Mouse (Mus musculus) forebrain, embryonic 16.5 days (tissue): ENCODE results near the gene Med13l. TPM values are rescaled to one million over a fixed set of nuclear protein-coding genes. Genes with fewer than 3 reads are reported as not detected.

Experiments
- ATAC-seq: fragments of 200-750 bp; cut with Nextera tagmentation; 2 replicates; pipeline ENCODE4 v1.8.0; 2017; ENCODE audit warnings: mild to moderate bottlenecking, moderate library complexity
- H3K27ac ChIP-seq: fragments of 300-500 bp; sonication (generic); 2 replicates; pipeline ENCODE4 v1.5.1; 2014; ENCODE audit warnings: low read length, control low read depth
- H3K27me3 ChIP-seq: fragments of 300-500 bp; sonication (generic); replicated peaks from 2 replicates; pipeline ENCODE4 v1.6.1; 2014; ENCODE audit warnings: low read length; ENCODE audit not compliant: control insufficient read depth, insufficient read depth
- H3K36me3 ChIP-seq: fragments of 300-500 bp; sonication (generic); 2 replicates; pipeline ENCODE4 v1.6.1; 2014; ENCODE audit not compliant: control insufficient read depth, insufficient read depth
- H3K4me1 ChIP-seq: fragments of 300-500 bp; sonication (generic); replicated peaks from 2 replicates; pipeline ENCODE4 v1.6.1; 2014; ENCODE audit warnings: low read length; ENCODE audit not compliant: control insufficient read depth, insufficient read depth
- H3K4me2 ChIP-seq: fragments of 300-500 bp; sonication (generic); 2 replicates; pipeline ENCODE4 v1.6.1; 2014; ENCODE audit warnings: mild to moderate bottlenecking, low read length, control low read depth
- H3K4me3 ChIP-seq: fragments of 300-500 bp; sonication (generic); replicated peaks from 2 replicates; pipeline ENCODE4 v1.5.1; 2014; ENCODE audit warnings: mild to moderate bottlenecking, low read length, control low read depth
- H3K9ac ChIP-seq: fragments of 300-500 bp; sonication (generic); replicated peaks from 2 replicates; pipeline ENCODE4 v1.6.1; 2014; ENCODE audit warnings: low read depth, low read length, control low read depth
- H3K9me3 ChIP-seq: fragments of 300-500 bp; sonication (generic); 2 replicates; pipeline ENCODE4 v1.6.1; 2016; ENCODE audit warnings: low read length; ENCODE audit not compliant: control insufficient read depth
- WGBS: fragments of 180-500 bp; shearing (Covaris S2); extraction: QIAGEN DNeasy Blood & Tissue Kit; methylation state at CpG from one replicate; pipeline ENCODE4 v1.1.7; 2014; 5-methylcytosine and 5-hydroxymethylcytosine counted together
- polyA plus RNA-seq: library from polyadenylated mRNA; unstranded; fragments of >200 nt; fragmentation: Nextera tagmentation; extraction: Ambion mirVana; gene quantifications from 2 replicates; pipeline ENCODE4 v1.2.1, GENCODE M21; 2015

Gene Med13l
- polyA plus RNA-seq, 1 experiment from 2014 or later = 24.9 TPM

DNA sequence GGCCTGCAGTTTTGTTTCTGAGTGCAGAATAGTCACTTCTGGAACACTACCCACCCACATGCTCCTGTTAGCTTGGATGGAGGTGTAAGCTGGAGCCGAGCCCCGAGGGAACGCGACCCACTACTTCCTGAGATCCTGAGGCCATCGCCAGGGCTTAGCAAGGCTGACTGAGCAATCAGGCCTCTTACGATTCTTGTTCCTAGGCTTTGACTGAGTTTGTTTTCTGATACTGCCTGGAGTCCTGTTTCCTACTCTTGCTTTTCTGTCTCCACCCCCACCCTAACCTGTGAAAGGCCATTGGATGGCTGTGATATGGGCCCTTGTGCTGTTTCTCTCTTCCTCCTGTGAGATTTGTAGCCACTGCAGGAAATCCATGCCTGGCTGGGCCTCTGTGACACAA lies 3.1 kb downstream of the Med13l start:
- ATAC-seq = no peak
- Histone ChIP-seq H3K4me1 (peaks cover 53% of the 10 kb centered on the region), H3K4me2 (peak overlapping the region; percentile 35), H3K4me3 (0 out of 2 replicates have a peak overlapping the region, but pooled peaks have one; percentile 7), H3K9me3 (no peaks in the 10 kb centered on the region), H3K36me3 (no peaks in the 10 kb centered on the region), H3K27ac (no peak overlapping the region), H3K27me3 (no peaks in the 10 kb centered on the region), H3K9ac (no peak overlapping the region)
- 34% methylated on average over 6 of the region's 6 CpGs for WGBS

DNA sequence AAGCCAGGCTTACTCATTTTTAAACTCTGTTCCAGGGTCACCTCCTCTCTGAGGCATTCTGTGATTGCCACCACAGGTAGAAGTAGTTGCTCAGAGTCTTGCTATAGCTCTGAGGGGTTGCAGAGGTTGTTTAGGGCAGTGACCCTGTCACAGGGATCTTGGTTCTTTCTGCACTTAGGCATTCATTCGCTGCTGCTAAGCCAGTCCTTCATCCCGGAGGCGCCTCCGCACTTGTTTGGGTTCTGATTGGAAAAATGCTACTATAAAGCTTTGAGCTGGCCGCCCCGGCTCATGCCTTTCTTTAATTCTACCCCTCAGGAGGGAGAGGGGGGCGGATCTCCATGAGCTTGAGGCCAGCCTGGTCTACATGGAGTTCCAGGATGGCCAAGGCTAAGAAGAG lies 6.9 kb downstream of the Med13l start:
- H3K4me2 ChIP-seq = no peak overlapping the region
- ATAC-seq = no peak
- H3K36me3 ChIP-seq = no peaks in the 10 kb centered on the region
- H3K9me3 ChIP-seq = no peaks in the 10 kb centered on the region
- H3K27ac ChIP-seq = no peak overlapping the region
- WGBS = 16% methylated on average over 7 of the region's 7 CpGs
- H3K9ac ChIP-seq = no peak overlapping the region
- H3K4me1 ChIP-seq = peaks cover 77% of the 10 kb centered on the region
- no peaks in the 10 kb centered on the region for H3K27me3 ChIP-seq
- H3K4me3 ChIP-seq = no peak overlapping the region

DNA sequence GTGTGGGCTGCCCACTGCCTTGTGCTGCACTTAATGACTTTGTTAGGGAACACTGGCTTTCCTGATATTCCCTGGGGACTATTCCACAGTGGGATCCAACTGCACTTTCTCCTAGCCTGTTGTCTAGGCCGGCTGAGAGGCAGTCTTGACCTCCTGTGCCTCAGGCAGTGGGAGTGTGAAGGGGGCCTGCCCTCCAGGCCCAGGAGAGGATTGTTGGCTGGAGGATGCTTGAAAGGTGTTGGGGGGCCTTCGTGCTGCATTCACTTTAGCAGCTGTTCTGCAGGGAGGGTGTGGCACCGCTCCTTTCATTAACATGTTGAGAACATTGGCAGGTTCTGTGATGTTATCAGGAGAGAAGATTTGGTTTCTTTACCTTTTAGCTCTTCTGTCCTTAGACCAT lies 8.5 kb downstream of the Med13l start:
- Histone ChIP-seq H3K4me2 (no peak overlapping the region), H3K9ac (no peak overlapping the region), H3K4me3 (no peak overlapping the region), H3K9me3 (no peaks in the 10 kb centered on the region), H3K27ac (no peak overlapping the region), H3K4me1 (peaks cover 70% of the 10 kb centered on the region), H3K36me3 (no peaks in the 10 kb centered on the region), H3K27me3 (no peaks in the 10 kb centered on the region)
- no peak for ATAC-seq
- WGBS = 36% methylated on average over 3 of the region's 3 CpGs

DNA sequence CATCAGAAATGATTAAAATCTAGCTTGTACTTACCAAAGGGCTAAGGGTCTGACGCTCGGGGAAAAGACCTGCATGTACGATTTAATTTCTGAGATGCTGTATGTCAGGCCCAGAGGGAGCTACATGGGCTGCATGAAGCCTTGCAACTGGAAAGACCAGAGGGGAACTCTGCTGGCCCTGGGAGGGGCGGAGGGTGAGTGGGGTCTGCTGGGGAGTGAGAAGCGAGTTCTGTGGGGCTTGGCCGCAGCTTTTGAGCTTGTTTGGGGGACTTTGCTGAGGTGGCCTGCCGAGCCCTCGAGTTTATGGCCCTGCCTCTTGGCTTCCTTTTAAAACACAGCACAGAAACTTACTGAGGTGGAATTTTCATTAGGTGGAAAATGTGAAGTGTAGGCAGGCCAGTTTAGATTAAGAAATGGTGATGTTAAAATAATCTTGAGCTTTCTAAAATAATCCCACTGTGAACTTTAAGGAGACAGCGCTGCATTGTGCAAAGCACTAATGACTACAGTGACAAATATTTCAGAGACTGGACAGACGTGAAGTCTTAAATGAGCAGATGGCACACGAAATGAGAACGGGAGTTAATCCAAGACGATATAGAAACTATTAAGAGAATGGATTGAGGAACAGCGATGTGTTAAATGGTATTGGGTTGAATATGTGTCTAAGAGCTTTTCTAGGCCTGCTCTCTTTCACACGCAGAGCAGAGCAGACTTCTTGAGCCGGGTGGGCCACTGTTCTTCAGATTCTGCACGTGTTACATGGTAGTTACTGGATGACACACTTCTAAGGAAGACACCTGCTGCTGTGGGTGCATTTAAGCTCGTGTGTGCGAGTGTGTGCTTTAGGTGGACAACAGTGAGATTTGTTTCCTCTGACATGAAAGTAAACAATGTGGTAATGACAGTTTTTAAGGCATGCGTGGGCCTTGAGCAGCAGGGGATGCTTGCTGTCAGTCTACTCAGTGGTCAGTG lies 9.4 kb downstream of the Med13l start:
- Histone ChIP-seq H3K9me3 (no peaks in the 10 kb centered on the region), H3K36me3 (no peaks in the 10 kb centered on the region), H3K4me3 (no peak overlapping the region), H3K4me2 (no peak overlapping the region), H3K4me1 (peaks cover 70% of the 10 kb centered on the region), H3K9ac (0 out of 2 replicates have a peak overlapping the region, but pooled peaks have one; percentile 11), H3K27ac (peak overlapping the region; percentile 61), H3K27me3 (no peaks in the 10 kb centered on the region)
- ATAC-seq = peak; percentile 40; the same call in 1 of the 2 replicates
- WGBS = 37% methylated on average over 20 of the region's 20 CpGs

DNA sequence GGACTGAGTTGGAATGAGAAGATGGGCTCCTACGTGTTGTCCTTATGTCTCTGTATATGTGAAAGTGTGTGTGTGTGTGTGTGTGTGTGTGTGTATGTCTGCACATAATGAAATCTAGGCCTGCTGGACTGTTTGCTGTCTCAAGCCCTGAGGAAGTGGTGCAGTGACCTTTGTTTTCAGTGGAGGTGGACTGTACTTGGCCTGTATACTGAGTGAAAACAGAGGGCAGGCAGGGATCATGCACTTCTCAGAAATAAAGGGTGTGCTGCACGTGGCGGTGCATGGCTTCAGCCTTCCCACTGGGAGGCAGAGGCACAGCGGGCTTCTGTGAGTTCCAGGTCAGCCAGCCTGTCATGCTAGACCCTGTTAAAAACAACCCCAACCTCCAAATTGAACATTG lies 11.0 kb downstream of the Med13l start:
- H3K36me3 ChIP-seq = no peaks in the 10 kb centered on the region
- no peak overlapping the region for H3K9ac ChIP-seq
- no peaks in the 10 kb centered on the region for H3K9me3 ChIP-seq
- H3K4me3 ChIP-seq = no peak overlapping the region
- no peak for ATAC-seq
- no peak overlapping the region for H3K4me2 ChIP-seq
- WGBS = 65% methylated on average over 4 of the region's 4 CpGs
- H3K27me3 ChIP-seq = no peaks in the 10 kb centered on the region
- peaks cover 72% of the 10 kb centered on the region for H3K4me1 ChIP-seq
- H3K27ac ChIP-seq = no peak overlapping the region

DNA sequence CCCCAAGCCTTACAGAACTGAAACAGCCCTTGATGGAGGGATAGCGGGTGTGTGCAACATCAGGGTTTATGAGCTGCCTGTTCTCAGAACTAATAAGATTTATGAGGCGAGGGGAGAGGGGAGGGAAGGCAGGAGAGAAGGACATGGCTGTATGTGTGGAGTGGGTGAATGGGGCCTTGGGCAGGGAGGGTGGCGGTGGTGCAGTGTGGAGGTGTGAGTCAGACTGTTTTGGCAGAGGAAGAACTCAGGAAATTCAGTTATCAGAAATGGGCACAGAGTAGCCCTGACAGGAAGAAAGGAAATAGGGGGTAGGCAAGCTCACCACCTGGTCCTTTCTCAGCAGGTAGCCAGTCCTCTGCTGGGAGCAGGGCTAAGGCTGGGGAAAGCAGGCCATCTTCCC lies 13.8 kb downstream of the Med13l start:
- Histone ChIP-seq H3K4me2 (no peak overlapping the region), H3K27ac (no peak overlapping the region), H3K4me3 (no peak overlapping the region), H3K4me1 (peaks cover 57% of the 10 kb centered on the region), H3K9ac (no peak overlapping the region), H3K27me3 (no peaks in the 10 kb centered on the region), H3K36me3 (no peaks in the 10 kb centered on the region), H3K9me3 (no peaks in the 10 kb centered on the region)
- no peak for ATAC-seq
- WGBS = 80% methylated on average over 3 of the region's 3 CpGs

DNA sequence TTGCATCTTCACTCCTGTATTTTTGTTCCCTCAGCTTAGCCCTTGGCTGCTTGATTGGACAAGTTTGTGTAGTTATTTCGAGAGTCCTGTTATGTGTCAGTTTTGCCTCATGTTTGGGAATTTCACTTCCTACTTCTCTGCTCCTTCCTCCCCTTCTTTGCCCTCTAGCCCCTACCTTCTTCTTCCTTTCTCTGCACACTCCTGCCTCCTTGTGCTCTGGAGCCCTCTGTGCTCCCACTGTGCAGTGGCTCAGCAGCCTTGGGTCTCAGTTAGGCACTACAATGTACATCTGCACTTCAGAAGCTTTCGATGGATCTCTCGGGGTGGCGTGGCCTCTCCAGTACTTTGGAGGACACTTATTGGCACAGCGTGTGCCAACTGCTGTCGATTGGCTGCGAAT lies 14.5 kb downstream of the Med13l start:
- H3K4me3 ChIP-seq = no peak overlapping the region
- H3K36me3 ChIP-seq = no peaks in the 10 kb centered on the region
- H3K4me2 ChIP-seq = no peak overlapping the region
- no peak overlapping the region for H3K9ac ChIP-seq
- no peak for ATAC-seq
- 61% methylated on average over 7 of the region's 7 CpGs for WGBS
- H3K27me3 ChIP-seq = no peaks in the 10 kb centered on the region
- peaks cover 52% of the 10 kb centered on the region for H3K4me1 ChIP-seq
- no peaks in the 10 kb centered on the region for H3K9me3 ChIP-seq
- no peak overlapping the region for H3K27ac ChIP-seq

DNA sequence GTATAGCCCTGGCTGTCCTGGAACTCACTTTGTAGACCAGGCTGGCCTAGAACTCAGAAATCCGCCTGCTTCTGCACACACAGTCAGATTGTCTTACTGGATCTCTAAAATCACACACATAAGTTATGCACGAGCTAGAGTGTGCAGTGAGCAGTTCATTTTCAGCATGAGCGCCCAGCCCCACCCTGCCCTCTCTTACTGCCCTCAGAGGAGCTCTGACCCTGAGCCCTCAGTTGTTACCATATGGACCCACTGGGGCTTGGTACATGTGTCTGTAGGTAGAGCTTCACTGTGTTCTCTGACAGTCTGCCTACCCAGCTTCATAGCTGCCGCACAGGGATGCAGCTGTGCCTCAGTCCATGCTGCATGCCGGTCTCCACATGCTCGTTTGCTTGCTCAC lies 15.4 kb downstream of the Med13l start:
- H3K4me3 ChIP-seq = no peak overlapping the region
- H3K9me3 ChIP-seq = no peaks in the 10 kb centered on the region
- H3K4me2 ChIP-seq = no peak overlapping the region
- peaks cover 44% of the 10 kb centered on the region for H3K4me1 ChIP-seq
- WGBS = 52% methylated on average over 6 of the region's 6 CpGs
- H3K36me3 ChIP-seq = no peaks in the 10 kb centered on the region
- no peak overlapping the region for H3K27ac ChIP-seq
- no peaks in the 10 kb centered on the region for H3K27me3 ChIP-seq
- H3K9ac ChIP-seq = no peak overlapping the region
- no peak for ATAC-seq

DNA sequence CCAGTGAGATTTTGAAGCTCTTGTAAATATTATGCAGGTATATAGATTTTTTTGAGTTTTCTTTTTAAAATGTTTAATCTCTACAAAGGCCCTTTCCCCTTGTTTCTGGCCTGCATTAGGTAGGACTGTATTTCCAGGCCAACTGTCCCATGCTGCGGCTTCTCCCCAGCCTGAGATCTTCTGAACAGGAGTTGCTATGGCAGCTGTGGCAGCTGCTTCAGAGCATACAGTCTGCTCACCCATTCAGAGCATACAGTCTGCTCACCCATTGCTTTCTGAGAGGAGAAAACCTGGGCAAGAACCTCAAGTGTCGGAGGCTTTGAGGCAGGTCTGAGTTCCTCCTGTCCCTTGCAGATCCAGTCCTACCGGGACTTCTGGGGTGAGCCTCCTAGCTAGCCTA lies 16.3 kb downstream of the Med13l start:
- WGBS = 43% methylated on average over 3 of the region's 3 CpGs
- H3K4me3 ChIP-seq = no peak overlapping the region
- H3K27ac ChIP-seq = peak overlapping the region; percentile 15; the same call in 1 of the 2 replicates
- H3K4me2 ChIP-seq = no peak overlapping the region
- peaks cover 39% of the 10 kb centered on the region for H3K4me1 ChIP-seq
- no peaks in the 10 kb centered on the region for H3K36me3 ChIP-seq
- no peak overlapping the region for H3K9ac ChIP-seq
- no peaks in the 10 kb centered on the region for H3K9me3 ChIP-seq
- no peaks in the 10 kb centered on the region for H3K27me3 ChIP-seq
- 0 out of 2 replicates have a peak, but pooled peaks have one; percentile 23 for ATAC-seq
